Mouse (Mus musculus) thymus, adult 2 months (tissue): ENCODE data around the gene Cntn5. TPM values are rescaled to one million over a fixed set of nuclear protein-coding genes. Genes with fewer than 3 reads are reported as not detected.

Experiments
- DNase-seq: peaks from one replicate; pipeline ENCODE4 v3.0.0; 2021
- H3K27ac ChIP-seq: fragments of 200-500 bp; 2 replicates; pipeline ENCODE4 v1.5.1; 2012; ENCODE audit warnings: low read length, control low read depth; ENCODE audit not compliant: control insufficient read depth, insufficient read depth
- H3K27me3 ChIP-seq: fragments of 200-500 bp; 2 replicates; pipeline ENCODE4 v1.6.1; 2012; ENCODE audit warnings: mild to moderate bottlenecking, low read length, moderate library complexity, mixed read lengths; ENCODE audit not compliant: control insufficient read depth, insufficient read depth
- H3K36me3 ChIP-seq: fragments of 200-500 bp; 2 replicates; pipeline ENCODE4 v1.6.1; 2012; ENCODE audit warnings: mild to moderate bottlenecking, low read length, moderate library complexity; ENCODE audit not compliant: control insufficient read depth, insufficient read depth
- H3K4me1 ChIP-seq: fragments of 200-500 bp; replicated peaks from 2 replicates; pipeline ENCODE4 v1.6.1; 2012; ENCODE audit warnings: low read length; ENCODE audit not compliant: control insufficient read depth, insufficient read depth
- H3K4me3 ChIP-seq: fragments of 200-500 bp; 2 replicates; pipeline ENCODE4 v1.5.1; 2012; ENCODE audit warnings: mild to moderate bottlenecking, low read length, control low read depth, moderate library complexity; ENCODE audit not compliant: control insufficient read depth, insufficient read depth
- CTCF ChIP-seq: fragments of 200-500 bp; IDR thresholded peaks from 2 replicates; pipeline ENCODE4 v1.5.1; 2012; ENCODE audit warnings: mild to moderate bottlenecking, control low read depth, low read length, moderate library complexity, borderline replicate concordance; ENCODE audit not compliant: control insufficient read depth, poor library complexity, insufficient read depth; ENCODE audit errors: extremely low read depth
- POLR2A ChIP-seq: fragments of 200-500 bp; IDR thresholded peaks from 2 replicates; pipeline ENCODE4 v1.6.1; 2012; ENCODE audit warnings: mild to moderate bottlenecking, low read length, control low read depth, moderate library complexity; ENCODE audit not compliant: control insufficient read depth, poor library complexity, insufficient read depth; ENCODE audit errors: extremely low read depth
- WGBS: fragments of 180-500 bp; shearing (Covaris S2); methylation state at CpG from one replicate; pipeline ENCODE4 v1.1.7; 2018; 5-methylcytosine and 5-hydroxymethylcytosine counted together
- polyA plus RNA-seq: library from polyadenylated mRNA; depleted of rRNA; stranded (reverse); fragments of >200 nt; gene quantifications from 2 replicates; pipeline ENCODE4 v1.2.3, GENCODE M21; 2012

Gene Cntn5
- polyA plus RNA-seq, 1 experiment: not detected

GRCm38 (mm10) chr9:10663101-10663500 lies 241.5 kb downstream of the Cntn5 start:
- no peak for DNase-seq
- WGBS: 69% methylated on average over 2 of the region's 2 CpGs
- Histone ChIP-seq H3K27ac (no peak overlapping the region), H3K4me3 (no peak overlapping the region), H3K36me3 (no peaks in the 10 kb centered on the region), H3K4me1 (no peaks in the 10 kb centered on the region), H3K27me3 (no peaks in the 10 kb centered on the region)
- TF ChIP-seq POLR2A (no peak), CTCF (no peak)

- 79% methylated on average over 1 of the region's 1 CpGs for WGBS
- Histone ChIP-seq H3K36me3 (no peaks in the 10 kb centered on the region), H3K4me1 (no peaks in the 10 kb centered on the region), H3K27me3 (no peaks in the 10 kb centered on the region), H3K27ac (no peak overlapping the region), H3K4me3 (no peak overlapping the region)
- TF ChIP-seq CTCF (no peak), POLR2A (no peak)
- no peak for DNase-seq
These were observed 245.1 kb downstream of the Cntn5 start for GRCm38 (mm10) chr9:10659478-10659877.

DNA sequence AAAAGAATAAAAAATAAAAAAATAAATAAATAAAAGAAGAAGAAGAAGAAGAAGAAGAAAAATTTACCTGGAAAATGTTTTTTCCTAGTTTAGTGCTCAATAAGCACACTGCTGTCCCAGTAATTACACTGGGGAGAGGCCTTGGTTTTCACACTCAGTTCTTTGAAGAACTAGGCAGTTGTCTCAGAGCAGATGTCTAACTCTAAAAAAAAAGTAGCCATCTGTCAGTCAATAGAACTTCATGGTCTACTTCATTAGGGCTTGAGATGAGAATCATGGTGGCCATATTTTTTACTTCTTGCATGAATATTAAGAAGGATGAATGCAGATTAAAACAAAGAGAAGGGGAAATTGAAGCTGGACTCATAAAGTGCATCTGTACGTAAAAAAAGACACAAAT lies 246.5 kb downstream of the Cntn5 start:
- DNase-seq: no peak
- Histone ChIP-seq H3K27me3 (no peaks in the 10 kb centered on the region), H3K27ac (no peak overlapping the region), H3K4me3 (no peak overlapping the region), H3K4me1 (no peaks in the 10 kb centered on the region), H3K36me3 (no peaks in the 10 kb centered on the region)
- WGBS: 85% methylated on average over 1 of the region's 1 CpGs
- no peak for TF ChIP-seq POLR2A
- no peak for TF ChIP-seq CTCF

DNA sequence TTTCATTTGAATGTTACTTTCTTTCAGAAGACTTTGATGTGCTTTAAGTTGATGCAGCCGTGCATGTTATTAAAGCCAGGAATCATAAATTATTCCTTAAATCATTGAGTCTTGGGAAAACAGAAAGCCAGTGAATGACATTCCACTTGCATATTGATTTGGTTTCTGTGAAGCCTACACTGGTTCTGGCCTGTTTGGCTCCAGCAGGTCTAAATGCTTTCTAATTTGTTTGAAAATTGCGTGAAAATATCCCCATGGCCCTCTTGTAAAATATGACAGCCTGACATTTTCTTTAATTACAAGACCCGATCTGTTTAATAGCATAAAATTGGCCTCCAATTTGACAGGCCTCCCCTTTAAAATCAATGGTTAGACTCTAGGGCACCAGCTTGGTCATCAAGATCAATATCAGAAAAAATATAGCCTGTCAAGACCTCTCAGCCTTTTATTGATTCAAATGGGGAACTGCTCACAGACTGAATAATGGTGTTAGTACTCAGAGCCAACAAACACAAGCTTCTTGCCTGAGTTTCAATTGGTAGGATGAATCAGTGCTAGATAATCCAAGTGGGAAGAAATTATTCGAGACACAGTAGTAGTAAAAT lies 247.3 kb downstream of the Cntn5 start:
- DNase-seq: no peak
- TF ChIP-seq CTCF: no peak
- TF ChIP-seq POLR2A: no peak
- Histone ChIP-seq H3K27me3 (no peaks in the 10 kb centered on the region), H3K4me3 (no peak overlapping the region), H3K36me3 (no peaks in the 10 kb centered on the region), H3K27ac (no peak overlapping the region), H3K4me1 (no peaks in the 10 kb centered on the region)
- 91% methylated on average over 4 of the region's 4 CpGs for WGBS

GRCm38 (mm10) chr9:10650632-10651031 lies 253.9 kb downstream of the Cntn5 start:
- Histone ChIP-seq H3K27ac (no peak overlapping the region), H3K27me3 (no peaks in the 10 kb centered on the region), H3K4me1 (no peaks in the 10 kb centered on the region), H3K36me3 (no peaks in the 10 kb centered on the region), H3K4me3 (no peak overlapping the region)
- TF ChIP-seq CTCF (no peak), POLR2A (no peak)
- DNase-seq: no peak
- 66% methylated on average over 1 of the region's 1 CpGs for WGBS

- Histone ChIP-seq H3K27ac (no peak overlapping the region), H3K4me1 (no peaks in the 10 kb centered on the region), H3K27me3 (no peaks in the 10 kb centered on the region), H3K36me3 (no peaks in the 10 kb centered on the region), H3K4me3 (no peak overlapping the region)
- WGBS: 93% methylated on average over 5 of the region's 5 CpGs
- TF ChIP-seq CTCF (no peak), POLR2A (no peak)
- no peak for DNase-seq
These were observed 258.6 kb downstream of the Cntn5 start for GRCm38 (mm10) chr9:10645951-10646350.
